Mouse (Mus musculus): ENCODE measurements at regions not wholly inside any gene's neighbourhood (a gene's known extent, or its start where the extent isn't known, plus 50 kb on each side); places are given as distances from the start of the nearest gene placed in this dataset.

- TF ChIP-seq POLR2A (IDR thresholded peaks at IDR 0.05; ENCODE audit: extremely low read depth, insufficient read depth, low read length) (no peak), CTCF (IDR thresholded peaks at IDR 0.05; ENCODE audit: low read depth, low read length) (no peak)
Observed at GRCm38 (mm10) chr4:82178112-82178511, 527.4 kb downstream of the Nfib start.

Measured in liver, adult 2 months (tissue).